Mouse (Mus musculus) kidney, postnatal 36 days (tissue): ENCODE results near the gene Ankrd63.
"Not testable (repeated sequence)": the region's sequence is repeated elsewhere in the genome, so short reads cannot be mapped to it uniquely, and the experiment has no call there.

Experiments
- DNase-seq, 2 experiments: peaks; one replicate each; pipeline ENCODE4 v3.0.0; 2021 to 2022; ENCODE audit warnings: mixed read lengths in 2 of 2

Ankrd63 gene

GRCm38 (mm10) chr2:118659493-118659892 is 44.3 kb downstream of the Ankrd63 start:
- no peak for DNase-seq

GRCm38 (mm10) chr2:118659077-118659476 is 44.7 kb downstream of the Ankrd63 start:
- peak; percentile 58 to 60 for DNase-seq

GRCm38 (mm10) chr2:118658457-118658856 is 45.3 kb downstream of the Ankrd63 start:
- DNase-seq = peak in 1 of 2 experiments; percentile 34

- peak; percentile 50 to 61 for DNase-seq
These were observed 47.0 kb downstream of the Ankrd63 start for GRCm38 (mm10) chr2:118656688-118657281.

GRCm38 (mm10) chr2:118650697-118651096 is 53.1 kb downstream of the Ankrd63 start:
- not testable (repeated sequence) for DNase-seq
